Comparison of ENCODE assay signal across 10 mouse cellular contexts in the genomic region with DNA sequence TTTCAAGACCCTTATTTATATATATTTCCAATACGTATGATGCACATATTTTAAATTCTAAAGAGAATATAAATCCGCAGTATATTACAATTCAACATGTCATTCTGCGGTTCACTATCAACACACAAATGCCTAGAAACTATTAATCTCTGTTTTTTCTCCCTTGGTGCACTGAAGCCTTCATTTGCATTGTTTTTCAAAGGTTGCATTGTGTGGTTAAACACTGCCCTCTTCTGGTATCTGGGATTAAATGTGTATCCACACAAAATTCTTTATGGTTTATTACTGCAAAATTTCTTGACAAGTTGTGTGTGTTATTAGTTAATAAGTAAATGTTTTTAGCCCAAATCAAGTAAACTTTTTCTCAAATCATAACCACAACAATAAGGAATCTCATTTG. TPM values are rescaled to one million over a fixed set of nuclear protein-coding genes. Genes with fewer than 3 reads are reported as not detected.
DNase-seq lines count a peak whose midpoint lies in the region; ATAC-seq and TF ChIP-seq lines count a peak whose summit lies in the region.
"Had no signal": no experiment of that assay in that cellular context is flagged by ENCODE, and none has a peak within 500 bp of the region (broad histone marks: within the 10 kb centered on the region; RNA-seq: fewer than 3 reads in every experiment).

No protein-coding gene starts in this region.

- H3K36me3 ChIP-seq in MEL (ENCODE audit: control insufficient read depth in 1 of 2, insufficient read depth in 2 of 2, low read length in 2 of 2), result peaks cover 2 to 11% of the 10 kb centered on the region in 2 experiments; a peak in 3 of 4 replicates
- H3K36me3 ChIP-seq in kidney, embryonic 15.5 days, result peaks cover under 1% of the 10 kb centered on the region; the same call in 1 of the 2 replicates
- H3K36me3 ChIP-seq: midbrain, embryonic 12.5 days had no signal

- no peak for TF ChIP-seq POLR2A in MEL (IDR thresholded peaks at IDR 0.05; ENCODE audit: control insufficient read depth in 1 of 2, insufficient read depth in 1 of 2, low read depth in 1 of 2, low read length in 2 of 2, poor library complexity in 1 of 2)

- 27% methylated on average over 3 of the region's 3 CpGs for WGBS in kidney, embryonic 15.5 days

- H3K79me2 ChIP-seq in MEL (ENCODE audit: control insufficient read depth, insufficient read depth, low read length, poor library complexity), result peaks cover 21% of the 10 kb centered on the region

- peak; percentile 95 for TF ChIP-seq RAD21 in MEL (IDR thresholded peaks at IDR 0.05; ENCODE audit: low read depth, low read length)

- peak; percentile 83 for TF ChIP-seq CTCF in left cerebral cortex, adult 2 months (IDR thresholded peaks at IDR 0.05)
- peak in 2 of 3 experiments; percentile 44 to 85; a peak in 4 of 6 replicates for TF ChIP-seq CTCF in MEL (IDR thresholded peaks at IDR 0.05 in 2 of 3, conservative IDR thresholded peaks at IDR 0.05 in 1 of 3; ENCODE audit: control insufficient read depth in 1 of 3, insufficient read depth in 1 of 3, low read depth in 2 of 3, low read length in 3 of 3, poor library complexity in 1 of 3, severe bottlenecking in 1 of 3)

- no peaks in the 10 kb centered on the region for H3K9me3 ChIP-seq in MEL (replicated peaks; ENCODE audit: insufficient read depth, low read length)
- no peaks in the 10 kb centered on the region for H3K9me3 ChIP-seq in kidney, embryonic 15.5 days (replicated peaks)
- H3K9me3 ChIP-seq: midbrain, embryonic 12.5 days had no signal

- no peak for TF ChIP-seq EP300 in MEL (IDR thresholded peaks at IDR 0.05; ENCODE audit: low read depth in 1 of 2, low read length in 2 of 2)

- ATAC-seq in cerebellum, adult (ENCODE audit: insufficient number of reproducible peaks, low FRiP score, low TSS enrichment), result no peak
- no peak for ATAC-seq in kidney, embryonic 15.5 days (replicated peaks; ENCODE audit: low FRiP score)

- H3K27ac ChIP-seq in left cerebral cortex, adult 2 months, result no peak overlapping the region
- no peak overlapping the region for H3K27ac ChIP-seq in MEL (ENCODE audit: control insufficient read depth, low read depth, low read length)
- no peak overlapping the region for H3K27ac ChIP-seq in kidney, embryonic 15.5 days
- H3K27ac ChIP-seq: midbrain, embryonic 12.5 days had no signal

- no peak overlapping the region for H3K9ac ChIP-seq in MEL (ENCODE audit: control insufficient read depth, low read depth, low read length, poor library complexity, severe bottlenecking)
- H3K9ac ChIP-seq in kidney, embryonic 15.5 days, result no peak overlapping the region
- H3K9ac ChIP-seq: midbrain, embryonic 12.5 days had no signal

- H3K27me3 ChIP-seq in MEL (ENCODE audit: control insufficient read depth in 1 of 2, insufficient read depth in 2 of 2, low read length in 2 of 2), result no peaks in the 10 kb centered on the region; a peak in 1 of 4 replicates
- no peaks in the 10 kb centered on the region for H3K27me3 ChIP-seq in kidney, embryonic 15.5 days
- H3K27me3 ChIP-seq: midbrain, embryonic 12.5 days had no signal

- intact Hi-C loops in left cerebral cortex, adult 2 months (cut with DNase I), result loop anchor here (2.0 to 10.0 kb wide), 5 partner anchors 861 to 1488 kb away; a partner anchor contains a TSS
- intact Hi-C loops in left cerebral cortex, postnatal 36 days (cut with DNase I), result loop anchor here (5.0 to 10.0 kb wide), 2 partner anchors 1021 to 1408 kb away; no protein-coding TSS in a partner anchor

- H3K4me3 ChIP-seq in left cerebral cortex, adult 2 months, result no peak overlapping the region
- H3K4me3 ChIP-seq in MEL (ENCODE audit: control insufficient read depth in 1 of 2, insufficient read depth in 1 of 2, low read depth in 2 of 2, low read length in 2 of 2), result no peak overlapping the region
- no peak overlapping the region for H3K4me3 ChIP-seq in kidney, embryonic 15.5 days (replicated peaks)
- H3K4me3 ChIP-seq: midbrain, embryonic 12.5 days had no signal

- H3K4me1 ChIP-seq in MEL (ENCODE audit: control insufficient read depth in 1 of 2, insufficient read depth in 2 of 2, low read length in 2 of 2), result peaks cover 6 to 7% of the 10 kb centered on the region in 2 experiments
- H3K4me1 ChIP-seq in kidney, embryonic 15.5 days, result peaks cover 15% of the 10 kb centered on the region

- no peak overlapping the region for H3K4me2 ChIP-seq in kidney, embryonic 15.5 days
- H3K4me2 ChIP-seq: midbrain, embryonic 12.5 days had no signal

- peak; percentile 26 for DNase-seq in cerebellum, adult 8-10 months
- DNase-seq in left cerebral cortex, adult 2 months (ENCODE audit: extremely low spot score in 1 of 2, low spot score in 2 of 2), result no peak
- no peak for DNase-seq in left cerebral cortex, postnatal 36 days (ENCODE audit: low spot score in 2 of 2)
- DNase-seq in MEL (ENCODE audit: low read depth, low spot score), result peak; percentile 80
- DNase-seq in forelimb bud, embryonic 11.5 days (ENCODE audit: low read depth, low spot score), result peak; percentile 63
- no peak for DNase-seq in urinary bladder, postnatal 4 days (ENCODE audit: low spot score in 2 of 2)

TF ChIP-seq in MEL, 35 proteins besides CTCF, POLR2A, EP300 and RAD21:
- TF ChIP-seq MEF2A (IDR thresholded peaks at IDR 0.05; ENCODE audit: extremely low read depth, insufficient replicate concordance, low read depth, low read length, poor library complexity, severe bottlenecking) (no peak), SIN3A (IDR thresholded peaks at IDR 0.05; ENCODE audit: low read length) (peak; percentile 37; the same call in 1 of the 2 replicates), MYC (IDR thresholded peaks at IDR 0.05; ENCODE audit: low read depth, low read length) (0 out of 2 replicates have a peak, but pooled peaks have one; percentile 52), ZNF384 (IDR thresholded peaks at IDR 0.05; ENCODE audit: low read depth, low read length) (peak; percentile 61), CHD2 (IDR thresholded peaks at IDR 0.05; ENCODE audit: low read length) (no peak), MAZ (IDR thresholded peaks at IDR 0.05; ENCODE audit: low read depth, low read length) (no peak), ZMIZ1 (IDR thresholded peaks at IDR 0.05; ENCODE audit: low read depth, low read length) (no peak), UBTF (IDR thresholded peaks at IDR 0.05; ENCODE audit: borderline replicate concordance, insufficient read depth, low read depth, low read length) (no peak), ZC3H11A (IDR thresholded peaks at IDR 0.05; ENCODE audit: low read depth, low read length) (peak; percentile 91), MAFK (IDR thresholded peaks at IDR 0.05; ENCODE audit: borderline replicate concordance, low read depth, low read length) (no peak), RCOR1 (IDR thresholded peaks at IDR 0.05; ENCODE audit: low read depth, low read length) (peak; percentile 53), ETS1 (IDR thresholded peaks at IDR 0.05; ENCODE audit: low read depth, low read length) (no peak), SMC3 (IDR thresholded peaks at IDR 0.05; ENCODE audit: low read depth, low read length) (peak; percentile 85)

RNA-seq across cellular contexts. Expression of a gene that starts 1.9 kb away (rescaled TPM):
- 10 to 100 TPM in 1 of 2 experiments, 1 to 10 TPM in 1; 9.1 to 11.0 TPM for total RNA-seq in left cerebral cortex, adult 2 months (2021)
- 1 to 10 TPM; 8.0 to 8.7 TPM for total RNA-seq in left cerebral cortex, postnatal 36 days (2021)
- 63.9 and 72.0 TPM in 2 replicates for total RNA-seq in MEL (2012; rRNA removed)
- 100 to 1,000 TPM in 1 of 2 experiments, 10 to 100 TPM in 1; 68.8 to 102 TPM for polyA plus RNA-seq in MEL (2012; ENCODE audit: insufficient read depth in 1 of 2, insufficient read length in 2 of 2, low read depth in 1 of 2, low replicate concordance in 2 of 2, missing spikeins in 1 of 2)
- polyA plus RNA-seq in kidney, embryonic 15.5 days (2015; fragmentation: Nextera tagmentation; extraction: Ambion mirVana), result 106 and 113 TPM in 2 replicates

RNA-seq across cellular contexts. Expression of a gene that starts 26.7 kb away (rescaled TPM):
- not detected for total RNA-seq in left cerebral cortex, adult 2 months (2021)
- not detected for total RNA-seq in left cerebral cortex, postnatal 36 days (2021)
- total RNA-seq in MEL (2012; rRNA removed), result not detected in 2 replicates
- polyA plus RNA-seq in MEL (2012; ENCODE audit: insufficient read depth in 1 of 2, insufficient read length in 2 of 2, low read depth in 1 of 2, low replicate concordance in 2 of 2, missing spikeins in 1 of 2), result under 1 TPM in 1 of 2 experiments, not detected in 1; 0.19 TPM
- polyA plus RNA-seq in kidney, embryonic 15.5 days (2015; fragmentation: Nextera tagmentation; extraction: Ambion mirVana), result 0.06 TPM in 1 of 2 replicates, not detected in the other
- total RNA-seq: heart, postnatal 14 days had no signal

Comparison
In these comparisons a context has a peak if more than half of its experiments do, and no peak if none do; other contexts are left out.
1. DNase-seq: peak in cerebellum, adult 8-10 months (single experiment), MEL (single experiment) and forelimb bud, embryonic 11.5 days (single experiment); none in left cerebral cortex, adult 2 months (0 of 2), left cerebral cortex, postnatal 36 days (0 of 2) and urinary bladder, postnatal 4 days (0 of 2).